Mouse (Mus musculus): Measurements from ENCODE around the gene Dcaf5. TPM values are rescaled to one million over a fixed set of nuclear protein-coding genes. Genes with fewer than 3 reads are reported as not detected.
"Not testable (repeated sequence)": the region's sequence is repeated elsewhere in the genome, so short reads cannot be mapped to it uniquely, and the experiment has no call there.

The Dcaf5 gene
- total and polyA plus RNA-seq, 2 experiments: 7.7 to 19.1 TPM

- H3K9ac ChIP-seq (ENCODE audit: low read depth, low read length): peak overlapping the region; percentile 80; the same call in 1 of the 2 replicates
- peak overlapping the region; percentile 96 for H3K4me3 ChIP-seq (ENCODE audit: insufficient read depth, low read depth, low read length)
- no peak for DNase-seq (ENCODE audit: extremely low read depth, low read depth, low spot score)
- no peaks in the 10 kb centered on the region for H3K27me3 ChIP-seq (ENCODE audit: control insufficient read depth, insufficient read depth, low read length)
- TF ChIP-seq POLR2A (IDR thresholded peaks at IDR 0.05; ENCODE audit: extremely low read depth, insufficient read depth, low read length) (no peak), CTCF (IDR thresholded peaks at IDR 0.05; ENCODE audit: low read depth, low read length) (no peak)
- no peaks in the 10 kb centered on the region for H3K4me1 ChIP-seq (ENCODE audit: control insufficient read depth, insufficient read depth, low read length)
- H3K79me2 ChIP-seq (ENCODE audit: control insufficient read depth, insufficient read depth, low read length): no peaks in the 10 kb centered on the region
- H3K36me3 ChIP-seq (ENCODE audit: control insufficient read depth, insufficient read depth, low read length): no peaks in the 10 kb centered on the region
- WGBS: 18% methylated on average over 17 of the region's 17 CpGs
- no peak overlapping the region for H3K27ac ChIP-seq (replicated peaks; ENCODE audit: insufficient read depth, low read depth, low read length)
Observed at GRCm38 (mm10) chr12:80463666-80464269, 27.4 kb upstream of the Dcaf5 start.

GRCm38 (mm10) chr12:80462942-80463651 lies 26.7 kb upstream of the Dcaf5 start, which contains the start of gene Exd2:
TSS of gene Exd2 (plus strand) at chr12:80463095.
- Histone ChIP-seq H3K79me2 (ENCODE audit: control insufficient read depth, insufficient read depth, low read length) (no peaks in the 10 kb centered on the region), H3K27me3 (ENCODE audit: control insufficient read depth, insufficient read depth, low read length) (no peaks in the 10 kb centered on the region), H3K9ac (ENCODE audit: low read depth, low read length) (peak within 1 kb of the TSS; percentile 80), H3K27ac (replicated peaks; ENCODE audit: insufficient read depth, low read depth, low read length) (peak within 1 kb of the TSS; percentile 34), H3K4me3 (ENCODE audit: insufficient read depth, low read depth, low read length) (peak within 1 kb of the TSS; percentile 96), H3K36me3 (ENCODE audit: control insufficient read depth, insufficient read depth, low read length) (no peaks in the 10 kb centered on the region), H3K4me1 (ENCODE audit: control insufficient read depth, insufficient read depth, low read length) (no peaks in the 10 kb centered on the region)
- under 1% methylated on average over 45 of the region's 45 CpGs for WGBS
- TF ChIP-seq CTCF (IDR thresholded peaks at IDR 0.05; ENCODE audit: low read depth, low read length) (no peak), POLR2A (IDR thresholded peaks at IDR 0.05; ENCODE audit: extremely low read depth, insufficient read depth, low read length) (no peak)
- peak; percentile 73 for DNase-seq (ENCODE audit: extremely low read depth, low read depth, low spot score)

- not testable (repeated sequence) for H3K9ac ChIP-seq (ENCODE audit: low read depth, low read length); H3K4me1 ChIP-seq (ENCODE audit: control insufficient read depth, insufficient read depth, low read length); DNase-seq (ENCODE audit: extremely low read depth, low read depth, low spot score); H3K79me2 ChIP-seq (ENCODE audit: control insufficient read depth, insufficient read depth, low read length); H3K27ac ChIP-seq (replicated peaks; ENCODE audit: insufficient read depth, low read depth, low read length); H3K27me3 ChIP-seq (ENCODE audit: control insufficient read depth, insufficient read depth, low read length); H3K4me3 ChIP-seq (ENCODE audit: insufficient read depth, low read depth, low read length); H3K36me3 ChIP-seq (ENCODE audit: control insufficient read depth, insufficient read depth, low read length)
- WGBS: 15% methylated on average over 10 of the region's 10 CpGs
Observed at GRCm38 (mm10) chr12:80462292-80462896, 26.0 kb upstream of the Dcaf5 start.

- Histone ChIP-seq H3K79me2 (ENCODE audit: control insufficient read depth, insufficient read depth, low read length) (no peaks in the 10 kb centered on the region), H3K9ac (ENCODE audit: low read depth, low read length) (no peak overlapping the region), H3K36me3 (ENCODE audit: control insufficient read depth, insufficient read depth, low read length) (no peaks in the 10 kb centered on the region), H3K27ac (replicated peaks; ENCODE audit: insufficient read depth, low read depth, low read length) (no peak overlapping the region), H3K4me3 (ENCODE audit: insufficient read depth, low read depth, low read length) (no peak overlapping the region), H3K27me3 (ENCODE audit: control insufficient read depth, insufficient read depth, low read length) (no peaks in the 10 kb centered on the region), H3K4me1 (ENCODE audit: control insufficient read depth, insufficient read depth, low read length) (no peaks in the 10 kb centered on the region)
- no peak for DNase-seq (ENCODE audit: extremely low read depth, low read depth, low spot score)
- TF ChIP-seq POLR2A (IDR thresholded peaks at IDR 0.05; ENCODE audit: extremely low read depth, insufficient read depth, low read length) (no peak), CTCF (IDR thresholded peaks at IDR 0.05; ENCODE audit: low read depth, low read length) (no peak)
- WGBS: 63% methylated on average over 5 of the region's 5 CpGs
Observed at GRCm38 (mm10) chr12:80458033-80458432, 21.6 kb upstream of the Dcaf5 start.

- no peaks in the 10 kb centered on the region for H3K36me3 ChIP-seq (ENCODE audit: control insufficient read depth, insufficient read depth, low read length)
- H3K79me2 ChIP-seq (ENCODE audit: control insufficient read depth, insufficient read depth, low read length): no peaks in the 10 kb centered on the region
- TF ChIP-seq CTCF (IDR thresholded peaks at IDR 0.05; ENCODE audit: low read depth, low read length): no peak
- no peak for TF ChIP-seq POLR2A (IDR thresholded peaks at IDR 0.05; ENCODE audit: extremely low read depth, insufficient read depth, low read length)
- H3K27ac ChIP-seq (replicated peaks; ENCODE audit: insufficient read depth, low read depth, low read length): no peak overlapping the region
- no peak overlapping the region for H3K9ac ChIP-seq (ENCODE audit: low read depth, low read length)
- no peaks in the 10 kb centered on the region for H3K27me3 ChIP-seq (ENCODE audit: control insufficient read depth, insufficient read depth, low read length)
- WGBS: 84% methylated on average over 1 of the region's 1 CpGs
- H3K4me3 ChIP-seq (ENCODE audit: insufficient read depth, low read depth, low read length): no peak overlapping the region
- DNase-seq (ENCODE audit: extremely low read depth, low read depth, low spot score): no peak
- no peaks in the 10 kb centered on the region for H3K4me1 ChIP-seq (ENCODE audit: control insufficient read depth, insufficient read depth, low read length)
Observed at GRCm38 (mm10) chr12:80453506-80453905, 17.1 kb upstream of the Dcaf5 start.

Data from liver, adult 2 months (tissue).